Mouse (Mus musculus) liver, embryonic 16.5 days (tissue): ENCODE results near the gene C1ql4. TPM values are rescaled to one million over a fixed set of nuclear protein-coding genes. Genes with fewer than 3 reads are reported as not detected.

ENCODE experiments used
- microRNA-seq: library from miRNA; unstranded; fragments of <30 nt; microRNA quantifications from one replicate; pipeline ENCODE4, GENCODE M21; 2016
- polyA plus RNA-seq: library from polyadenylated mRNA; unstranded; fragments of >200 nt; fragmentation: Nextera tagmentation; extraction: Ambion mirVana; gene quantifications from 2 replicates; pipeline ENCODE4 v1.2.1, GENCODE M21; 2015

The C1ql4 gene
- polyA plus RNA-seq, 1 experiment from 2014 or later, result not detected

Small RNA genes within 50 kb of the gene (microRNA-seq; reads per million reads assigned to microRNA genes)
- gene Mir6960, result 2.2 reads per million

Other genes starting within 250 kb of the C1ql4 start
- 3.9 and 4.0 TPM in 2 replicates for gene Kmt2d, start 216.6 kb downstream of the C1ql4 start, polyA plus RNA-seq
- 2.9 and 3.4 TPM in 2 replicates for gene Rhebl1, start 193.3 kb downstream of the C1ql4 start, polyA plus RNA-seq
- 0.11 TPM in 2 replicates for gene Dhh, start 189.3 kb downstream of the C1ql4 start, polyA plus RNA-seq
- gene Lmbr1l, start 169.6 kb downstream of the C1ql4 start, polyA plus RNA-seq, result 4.4 and 4.6 TPM in 2 replicates
- gene Tuba1b, start 153.3 kb downstream of the C1ql4 start, polyA plus RNA-seq, result 934 and 938 TPM in 2 replicates
- gene Gm49450, start 134.3 kb downstream of the C1ql4 start, polyA plus RNA-seq, result not detected in 2 replicates
- 48.1 and 57.9 TPM in 2 replicates for gene Tuba1a, start 134.1 kb downstream of the C1ql4 start, polyA plus RNA-seq
- gene Tuba1c, start 57.9 kb downstream of the C1ql4 start, polyA plus RNA-seq, result 251 and 260 TPM in 2 replicates
- 0.86 and 1.1 TPM in 2 replicates for gene Prph, start 32.6 kb downstream of the C1ql4 start, polyA plus RNA-seq
- 13.3 and 15.2 TPM in 2 replicates for gene Troap, start 13.2 kb downstream of the C1ql4 start, polyA plus RNA-seq
- gene Dnajc22, start 5.4 kb upstream of the C1ql4 start, polyA plus RNA-seq, result 18.5 and 19.2 TPM in 2 replicates
- 5.5 and 6.0 TPM in 2 replicates for gene Spats2, start 38.1 kb upstream of the C1ql4 start, polyA plus RNA-seq
- gene Kcnh3, start 137.0 kb upstream of the C1ql4 start, polyA plus RNA-seq, result 0.05 and 0.12 TPM in 2 replicates
- 35.8 and 38.4 TPM in 2 replicates for gene Mcrs1, start 164.1 kb upstream of the C1ql4 start, polyA plus RNA-seq
- gene Prpf40b, start 207.3 kb upstream of the C1ql4 start, polyA plus RNA-seq, result 6.5 and 8.0 TPM in 2 replicates
- gene Fam186b, start 208.1 kb upstream of the C1ql4 start, polyA plus RNA-seq, result 0.04 TPM in 1 of 2 replicates, not detected in the other